Mouse (Mus musculus): Measurements from ENCODE around the gene Tnrc6c. TPM values are rescaled to one million over a fixed set of nuclear protein-coding genes. Genes with fewer than 3 reads are reported as not detected.

Gene Tnrc6c
- polyA plus RNA-seq, 1 experiment from 2014 or later, result 20.0 TPM

DNA sequence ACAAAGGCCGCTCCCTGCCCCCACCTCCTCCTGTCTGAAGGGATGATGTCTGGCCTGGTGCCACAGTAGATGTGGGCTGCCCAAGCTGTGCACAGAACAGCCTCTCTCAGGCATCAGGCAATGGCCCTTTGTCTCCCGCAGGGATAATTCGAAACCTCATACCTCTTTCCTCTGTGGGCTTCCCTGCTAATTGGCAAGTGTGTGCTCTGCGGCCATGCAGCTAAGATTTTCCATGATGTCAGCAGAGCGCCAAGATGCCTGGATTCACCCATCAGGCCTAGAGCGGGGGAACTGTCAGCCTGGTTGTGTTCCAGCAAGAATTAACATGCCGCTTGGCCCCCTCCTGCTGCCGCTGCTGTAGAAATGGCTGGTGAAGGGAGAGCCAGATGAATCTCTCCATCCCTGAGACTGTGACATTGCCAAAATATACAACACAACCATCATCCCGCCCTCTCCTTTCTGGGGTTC lies 25.7 kb upstream of the Tnrc6c start:
- H3K4me3 ChIP-seq (ENCODE audit: low read depth, low read length), result peak overlapping the region; percentile 19

GRCm38 (mm10) chr11:117629865-117630264 lies 24.2 kb upstream of the Tnrc6c start:
- H3K9ac ChIP-seq (ENCODE audit: low read length), result no peak overlapping the region
- H3K4me2 ChIP-seq (ENCODE audit: low read length), result no peak overlapping the region
- no peaks in the 10 kb centered on the region for H3K9me3 ChIP-seq (replicated peaks; ENCODE audit: control insufficient read depth, low read length)
- WGBS, result 47% methylated on average over 2 of the region's 2 CpGs
- H3K4me1 ChIP-seq (ENCODE audit: control insufficient read depth, insufficient read depth, low read length), result peaks cover 30% of the 10 kb centered on the region
- H3K4me3 ChIP-seq (ENCODE audit: low read depth, low read length), result no peak overlapping the region
- H3K36me3 ChIP-seq (ENCODE audit: control insufficient read depth, insufficient read depth, low read length), result no peaks in the 10 kb centered on the region
- DNase-seq (ENCODE audit: low spot score) (no peak), ATAC-seq (no peak)
- H3K27me3 ChIP-seq (replicated peaks; ENCODE audit: control insufficient read depth, insufficient read depth, low read length), result no peaks in the 10 kb centered on the region
- no peak overlapping the region for H3K27ac ChIP-seq (ENCODE audit: low read depth, low read length)

More for the DNA sequence above, 25.7 kb upstream of the Tnrc6c start:
- peak overlapping the region; percentile 93 for H3K27ac ChIP-seq (ENCODE audit: low read depth, low read length)
- peaks cover 30% of the 10 kb centered on the region for H3K4me1 ChIP-seq (ENCODE audit: control insufficient read depth, insufficient read depth, low read length)
- ATAC-seq, result peak; percentile 90
- DNase-seq (ENCODE audit: low spot score), result peak; percentile 94
- no peaks in the 10 kb centered on the region for H3K9me3 ChIP-seq (replicated peaks; ENCODE audit: control insufficient read depth, low read length)
- H3K36me3 ChIP-seq (ENCODE audit: control insufficient read depth, insufficient read depth, low read length), result no peaks in the 10 kb centered on the region
- peak overlapping the region; percentile 44 for H3K4me2 ChIP-seq (ENCODE audit: low read length)
- peak overlapping the region; percentile 48 for H3K9ac ChIP-seq (ENCODE audit: low read length)
- H3K27me3 ChIP-seq (replicated peaks; ENCODE audit: control insufficient read depth, insufficient read depth, low read length), result no peaks in the 10 kb centered on the region
- WGBS, result 2% methylated on average over 9 of the region's 9 CpGs

DNA sequence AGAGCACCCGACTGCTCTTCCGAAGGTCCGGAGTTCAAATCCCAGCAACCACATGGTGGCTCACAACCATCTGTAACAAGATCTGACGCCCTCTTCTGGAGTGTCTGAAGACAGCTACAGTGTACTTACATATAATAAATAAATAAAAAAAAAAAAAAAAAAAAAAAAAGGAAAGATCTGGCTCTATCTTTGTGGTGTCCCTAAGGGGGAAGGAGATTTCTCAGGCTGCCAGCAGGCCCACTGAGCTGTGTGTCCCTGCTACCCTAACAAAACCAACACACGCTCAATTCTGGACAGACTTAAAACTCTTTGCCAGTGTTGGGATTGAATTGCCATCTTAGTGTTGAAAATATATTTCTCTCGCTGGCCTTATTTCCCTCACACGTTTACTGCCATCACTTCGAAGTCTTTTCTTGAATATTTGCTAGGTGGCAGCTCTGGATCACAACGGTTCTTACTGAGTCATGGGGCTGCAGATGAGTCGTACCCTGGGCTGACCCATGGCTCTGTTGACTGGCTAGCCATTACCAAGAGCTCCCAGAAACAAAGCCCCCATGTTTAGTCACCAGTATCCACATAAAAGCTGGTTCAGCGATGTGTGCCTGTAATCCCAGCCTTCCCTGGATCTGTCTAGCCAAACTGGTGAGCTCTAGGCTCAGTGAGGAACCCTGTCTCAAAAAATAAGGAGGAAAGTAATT lies 23.1 kb upstream of the Tnrc6c start:
- H3K36me3 ChIP-seq (ENCODE audit: control insufficient read depth, insufficient read depth, low read length), result no peaks in the 10 kb centered on the region
- H3K4me1 ChIP-seq (ENCODE audit: control insufficient read depth, insufficient read depth, low read length), result peaks cover 28% of the 10 kb centered on the region
- H3K9me3 ChIP-seq (replicated peaks; ENCODE audit: control insufficient read depth, low read length), result no peaks in the 10 kb centered on the region
- no peak for DNase-seq (ENCODE audit: low spot score)
- H3K4me3 ChIP-seq (ENCODE audit: low read depth, low read length), result no peak overlapping the region
- H3K4me2 ChIP-seq (ENCODE audit: low read length), result no peak overlapping the region
- H3K9ac ChIP-seq (ENCODE audit: low read length), result no peak overlapping the region
- H3K27ac ChIP-seq (ENCODE audit: low read depth, low read length), result no peak overlapping the region
- H3K27me3 ChIP-seq (replicated peaks; ENCODE audit: control insufficient read depth, insufficient read depth, low read length), result no peaks in the 10 kb centered on the region
- no peak for ATAC-seq
- 93% methylated on average over 10 of the region's 11 CpGs for WGBS

DNA sequence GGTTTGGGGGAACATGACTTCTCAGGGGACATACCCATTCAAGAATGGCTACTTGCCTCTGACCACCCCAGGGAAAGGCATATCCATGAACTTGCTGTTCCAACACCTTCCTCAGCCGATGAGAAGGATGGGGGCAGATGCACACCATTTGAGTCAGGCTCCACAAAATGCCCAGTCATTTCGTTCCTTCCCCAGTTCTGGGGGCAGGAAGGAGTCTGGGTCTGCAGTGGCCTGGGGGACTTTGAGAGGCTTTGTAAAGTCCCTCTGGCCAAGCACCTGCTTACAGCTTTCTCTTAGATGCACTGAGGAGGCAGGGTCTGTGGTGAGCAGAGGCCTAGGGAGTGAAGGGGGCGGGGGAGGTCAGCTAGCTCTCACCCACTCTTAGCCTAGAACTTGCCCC lies 20.8 kb upstream of the Tnrc6c start:
- no peaks in the 10 kb centered on the region for H3K9me3 ChIP-seq (replicated peaks; ENCODE audit: control insufficient read depth, low read length)
- no peaks in the 10 kb centered on the region for H3K36me3 ChIP-seq (ENCODE audit: control insufficient read depth, insufficient read depth, low read length)
- WGBS, result 90% methylated on average over 3 of the region's 3 CpGs
- ATAC-seq (no peak), DNase-seq (ENCODE audit: low spot score) (no peak)
- H3K4me1 ChIP-seq (ENCODE audit: control insufficient read depth, insufficient read depth, low read length), result peaks cover 12% of the 10 kb centered on the region
- no peak overlapping the region for H3K9ac ChIP-seq (ENCODE audit: low read length)
- H3K27me3 ChIP-seq (replicated peaks; ENCODE audit: control insufficient read depth, insufficient read depth, low read length), result no peaks in the 10 kb centered on the region
- H3K27ac ChIP-seq (ENCODE audit: low read depth, low read length), result no peak overlapping the region
- H3K4me2 ChIP-seq (ENCODE audit: low read length), result no peak overlapping the region
- no peak overlapping the region for H3K4me3 ChIP-seq (ENCODE audit: low read depth, low read length)

- Histone ChIP-seq H3K27me3 (replicated peaks; ENCODE audit: control insufficient read depth, insufficient read depth, low read length) (no peaks in the 10 kb centered on the region), H3K27ac (ENCODE audit: low read depth, low read length) (no peak overlapping the region; the same call in 1 of the 2 replicates), H3K4me2 (ENCODE audit: low read length) (no peak overlapping the region), H3K9ac (ENCODE audit: low read length) (no peak overlapping the region), H3K4me3 (ENCODE audit: low read depth, low read length) (no peak overlapping the region), H3K4me1 (ENCODE audit: control insufficient read depth, insufficient read depth, low read length) (peaks cover 10% of the 10 kb centered on the region; the same call in 1 of the 2 replicates), H3K36me3 (ENCODE audit: control insufficient read depth, insufficient read depth, low read length) (no peaks in the 10 kb centered on the region), H3K9me3 (replicated peaks; ENCODE audit: control insufficient read depth, low read length) (no peaks in the 10 kb centered on the region)
- DNase-seq (ENCODE audit: low spot score) (no peak), ATAC-seq (no peak)
- 10% methylated on average over 7 of the region's 7 CpGs for WGBS
Observed at GRCm38 (mm10) chr11:117638386-117638785, 15.7 kb upstream of the Tnrc6c start.

DNA sequence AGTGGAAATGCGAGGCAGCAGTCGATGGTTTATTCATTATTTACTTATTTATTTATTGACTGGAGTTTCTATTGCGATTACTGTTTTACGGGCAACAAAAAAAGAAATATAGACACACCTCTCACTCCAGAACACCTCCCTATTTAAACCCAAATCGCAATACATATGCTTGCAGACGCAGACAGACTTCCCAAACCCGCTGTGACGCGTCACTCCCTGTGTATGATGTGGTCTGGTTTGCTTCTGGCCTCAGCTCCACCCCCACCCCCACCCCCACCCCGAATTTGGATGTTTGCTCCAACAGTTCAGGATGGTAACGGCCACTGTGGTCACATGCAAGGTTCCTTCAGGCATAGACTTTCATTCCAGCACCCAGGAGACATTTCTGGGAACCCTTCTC lies 15.3 kb upstream of the Tnrc6c start:
- Histone ChIP-seq H3K4me1 (ENCODE audit: control insufficient read depth, insufficient read depth, low read length) (peaks cover 11% of the 10 kb centered on the region; the same call in 1 of the 2 replicates), H3K9ac (ENCODE audit: low read length) (no peak overlapping the region), H3K4me3 (ENCODE audit: low read depth, low read length) (no peak overlapping the region), H3K4me2 (ENCODE audit: low read length) (no peak overlapping the region), H3K36me3 (ENCODE audit: control insufficient read depth, insufficient read depth, low read length) (no peaks in the 10 kb centered on the region), H3K27me3 (replicated peaks; ENCODE audit: control insufficient read depth, insufficient read depth, low read length) (no peaks in the 10 kb centered on the region), H3K27ac (ENCODE audit: low read depth, low read length) (no peak overlapping the region), H3K9me3 (replicated peaks; ENCODE audit: control insufficient read depth, low read length) (no peaks in the 10 kb centered on the region)
- 61% methylated on average over 11 of the region's 11 CpGs for WGBS
- ATAC-seq (no peak), DNase-seq (ENCODE audit: low spot score) (no peak)

- H3K27me3 ChIP-seq (replicated peaks; ENCODE audit: control insufficient read depth, insufficient read depth, low read length), result no peaks in the 10 kb centered on the region
Observed at GRCm38 (mm10) chr11:117639331-117639970, 14.6 kb upstream of the Tnrc6c start.

DNA sequence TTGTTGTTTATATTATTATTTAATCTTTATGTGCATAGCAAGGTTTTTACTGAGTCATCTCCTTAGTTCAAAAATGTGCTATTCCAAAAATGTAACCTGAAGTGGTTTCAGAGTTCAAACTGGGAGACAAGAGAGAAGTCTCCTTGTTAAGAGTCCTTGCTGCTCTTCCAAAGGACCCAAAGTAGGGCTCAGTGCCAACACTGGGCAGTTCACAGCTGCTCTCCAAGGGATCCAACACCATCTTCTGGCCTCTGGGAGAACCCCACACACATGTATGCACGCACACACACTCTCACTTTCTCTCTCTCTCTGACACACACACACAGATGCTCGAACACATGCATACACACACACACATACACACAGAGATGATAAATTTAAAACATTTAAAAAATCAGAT lies 11.9 kb upstream of the Tnrc6c start:
- no peaks in the 10 kb centered on the region for H3K9me3 ChIP-seq (replicated peaks; ENCODE audit: control insufficient read depth, low read length)
- ATAC-seq (no peak), DNase-seq (ENCODE audit: low spot score) (no peak)
- H3K4me3 ChIP-seq (ENCODE audit: low read depth, low read length), result no peak overlapping the region
- no peak overlapping the region for H3K9ac ChIP-seq (ENCODE audit: low read length)
- no peaks in the 10 kb centered on the region for H3K36me3 ChIP-seq (ENCODE audit: control insufficient read depth, insufficient read depth, low read length)
- peaks cover 11% of the 10 kb centered on the region; the same call in 1 of the 2 replicates for H3K4me1 ChIP-seq (ENCODE audit: control insufficient read depth, insufficient read depth, low read length)
- 82% methylated on average over 2 of the region's 2 CpGs for WGBS
- no peak overlapping the region for H3K4me2 ChIP-seq (ENCODE audit: low read length)
- no peaks in the 10 kb centered on the region for H3K27me3 ChIP-seq (replicated peaks; ENCODE audit: control insufficient read depth, insufficient read depth, low read length)
- H3K27ac ChIP-seq (ENCODE audit: low read depth, low read length), result no peak overlapping the region

More at GRCm38 (mm10) chr11:117639331-117639970, 14.6 kb upstream of the Tnrc6c start:
- peaks cover 11% of the 10 kb centered on the region; the same call in 1 of the 2 replicates for H3K4me1 ChIP-seq (ENCODE audit: control insufficient read depth, insufficient read depth, low read length)
- H3K4me2 ChIP-seq (ENCODE audit: low read length), result no peak overlapping the region
- no peaks in the 10 kb centered on the region for H3K36me3 ChIP-seq (ENCODE audit: control insufficient read depth, insufficient read depth, low read length)
- H3K4me3 ChIP-seq (ENCODE audit: low read depth, low read length), result no peak overlapping the region
- H3K27ac ChIP-seq (ENCODE audit: low read depth, low read length), result no peak overlapping the region
- WGBS, result 74% methylated on average over 7 of the region's 7 CpGs
- DNase-seq (ENCODE audit: low spot score) (no peak), ATAC-seq (no peak)
- H3K9ac ChIP-seq (ENCODE audit: low read length), result no peak overlapping the region
- H3K9me3 ChIP-seq (replicated peaks; ENCODE audit: control insufficient read depth, low read length), result no peaks in the 10 kb centered on the region

DNA sequence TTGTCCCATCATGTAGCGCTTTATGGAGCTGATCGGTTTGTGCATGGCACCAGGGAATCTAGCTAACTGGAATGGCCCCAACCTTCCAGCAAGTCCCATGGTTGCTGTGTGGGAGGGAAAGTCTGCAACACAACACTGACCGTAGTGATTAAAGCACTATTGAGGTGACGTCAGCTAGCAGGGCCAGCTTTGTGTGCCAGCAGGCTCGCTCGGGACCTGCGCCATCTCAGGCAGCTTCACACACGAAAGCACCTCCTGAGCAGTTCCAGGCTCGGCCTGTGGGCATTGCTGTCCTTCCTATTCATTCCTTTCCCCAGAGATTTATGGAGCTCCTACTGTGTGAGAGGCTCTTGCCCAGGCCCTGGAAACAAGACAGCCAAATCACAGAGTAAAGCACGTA lies 10.8 kb upstream of the Tnrc6c start:
- Histone ChIP-seq H3K4me3 (ENCODE audit: low read depth, low read length) (no peak overlapping the region), H3K36me3 (ENCODE audit: control insufficient read depth, insufficient read depth, low read length) (no peaks in the 10 kb centered on the region), H3K27me3 (replicated peaks; ENCODE audit: control insufficient read depth, insufficient read depth, low read length) (no peaks in the 10 kb centered on the region), H3K4me1 (ENCODE audit: control insufficient read depth, insufficient read depth, low read length) (peaks cover 11% of the 10 kb centered on the region), H3K9ac (ENCODE audit: low read length) (no peak overlapping the region), H3K9me3 (replicated peaks; ENCODE audit: control insufficient read depth, low read length) (no peaks in the 10 kb centered on the region), H3K4me2 (ENCODE audit: low read length) (no peak overlapping the region), H3K27ac (ENCODE audit: low read depth, low read length) (0 out of 2 replicates have a peak overlapping the region, but pooled peaks have one; percentile 5)
- ATAC-seq (0 out of 2 replicates have a peak, but pooled peaks have one; percentile 32), DNase-seq (ENCODE audit: low spot score) (peak; percentile 63)
- WGBS, result 39% methylated on average over 10 of the region's 10 CpGs
